Mouse (Mus musculus) liver, embryonic 15.5 days (tissue): Measurements from ENCODE around the gene Mrtfa. TPM values are rescaled to one million over a fixed set of nuclear protein-coding genes. Genes with fewer than 3 reads are reported as not detected.

ENCODE experiments used
- ATAC-seq: fragments of 200-750 bp; cut with Nextera tagmentation; 2 replicates; pipeline ENCODE4 v1.8.0; 2017; ENCODE audit warnings: moderate number of reproducible peaks, mild to moderate bottlenecking, moderate library complexity; ENCODE audit not compliant: insufficient read depth
- H3K27ac ChIP-seq: fragments of 300-500 bp; sonication (generic); replicated peaks from 2 replicates; pipeline ENCODE4 v1.5.1; 2015; ENCODE audit warnings: mild to moderate bottlenecking, inconsistent platforms
- H3K27me3 ChIP-seq: fragments of 300-500 bp; sonication (generic); 2 replicates; pipeline ENCODE4 v1.6.1; 2015; ENCODE audit warnings: mild to moderate bottlenecking, inconsistent platforms
- H3K36me3 ChIP-seq: fragments of 300-500 bp; sonication (generic); replicated peaks from 2 replicates; pipeline ENCODE4 v1.6.1; 2015; ENCODE audit warnings: moderate library complexity, mild to moderate bottlenecking, inconsistent platforms
- H3K4me1 ChIP-seq: fragments of 300-500 bp; sonication (generic); replicated peaks from 2 replicates; pipeline ENCODE4 v1.6.1; 2015; ENCODE audit warnings: inconsistent platforms
- H3K4me2 ChIP-seq: fragments of 300-500 bp; sonication (generic); 2 replicates; pipeline ENCODE4 v1.6.1; 2015; ENCODE audit warnings: moderate library complexity, mild to moderate bottlenecking, inconsistent platforms
- H3K4me3 ChIP-seq: fragments of 300-500 bp; sonication (generic); replicated peaks from 2 replicates; pipeline ENCODE4 v1.5.1; 2015; ENCODE audit warnings: mild to moderate bottlenecking, inconsistent platforms
- H3K9ac ChIP-seq: fragments of 300-500 bp; sonication (generic); 2 replicates; pipeline ENCODE4 v1.6.1; 2015; ENCODE audit warnings: moderate library complexity, mild to moderate bottlenecking, inconsistent platforms
- H3K9me3 ChIP-seq: fragments of 300-500 bp; sonication (generic); replicated peaks from 2 replicates; pipeline ENCODE4 v1.6.1; 2016; ENCODE audit warnings: inconsistent platforms
- WGBS: fragments of 180-500 bp; shearing (Covaris S2); methylation state at CpG from one replicate; pipeline ENCODE4 v1.1.7; 2015; ENCODE audit warnings: mixed read lengths; ENCODE audit not compliant: insufficient replicate concordance; 5-methylcytosine and 5-hydroxymethylcytosine counted together
- polyA plus RNA-seq: library from polyadenylated mRNA; unstranded; fragments of >200 nt; fragmentation: Nextera tagmentation; extraction: Ambion mirVana; gene quantifications from 2 replicates; pipeline ENCODE4 v1.2.1, GENCODE M21; 2015

The Mrtfa gene
- polyA plus RNA-seq, 1 experiment from 2014 or later, result 5.9 TPM

GRCm38 (mm10) chr15:81046061-81046460 lies 144.5 kb downstream of the Mrtfa start:
- WGBS, result 23% methylated on average over 7 of the region's 7 CpGs
- no peak for ATAC-seq
- Histone ChIP-seq H3K36me3 (0 out of 2 replicates have a peak, but pooled peaks cover 3% of the 10 kb centered on the region), H3K27me3 (peaks cover 23% of the 10 kb centered on the region), H3K4me2 (peak overlapping the region; percentile 32), H3K4me1 (peaks cover 57% of the 10 kb centered on the region), H3K4me3 (no peak overlapping the region), H3K27ac (peak overlapping the region; percentile 66; the same call in 1 of the 2 replicates), H3K9me3 (no peaks in the 10 kb centered on the region), H3K9ac (no peak overlapping the region)

- H3K36me3 ChIP-seq, result 0 out of 2 replicates have a peak, but pooled peaks cover 3% of the 10 kb centered on the region
- no peak overlapping the region for H3K9ac ChIP-seq
- peak overlapping the region; percentile 66 for H3K27ac ChIP-seq
- H3K27me3 ChIP-seq, result peaks cover 23% of the 10 kb centered on the region
- H3K4me3 ChIP-seq, result peak overlapping the region; percentile 43
- H3K9me3 ChIP-seq, result no peaks in the 10 kb centered on the region
- peaks cover 51% of the 10 kb centered on the region for H3K4me1 ChIP-seq
- H3K4me2 ChIP-seq, result peak overlapping the region; percentile 32
- WGBS, result 13% methylated on average over 4 of the region's 4 CpGs
- ATAC-seq, result no peak
These were observed 145.2 kb downstream of the Mrtfa start for GRCm38 (mm10) chr15:81045336-81045735.

- Histone ChIP-seq H3K4me3 (peak overlapping the region; percentile 43), H3K9ac (no peak overlapping the region), H3K4me1 (peaks cover 43% of the 10 kb centered on the region), H3K9me3 (no peaks in the 10 kb centered on the region), H3K36me3 (0 out of 2 replicates have a peak, but pooled peaks cover 3% of the 10 kb centered on the region), H3K4me2 (peak overlapping the region; percentile 34), H3K27me3 (peaks cover 23% of the 10 kb centered on the region), H3K27ac (peak overlapping the region; percentile 61)
- ATAC-seq, result no peak
- WGBS, result 27% methylated on average over 9 of the region's 9 CpGs
These were observed 146.1 kb downstream of the Mrtfa start for GRCm38 (mm10) chr15:81044446-81044845.

- Histone ChIP-seq H3K36me3 (0 out of 2 replicates have a peak, but pooled peaks cover 3% of the 10 kb centered on the region), H3K27me3 (peaks cover 23% of the 10 kb centered on the region), H3K4me1 (peaks cover 28% of the 10 kb centered on the region), H3K4me2 (peak overlapping the region; percentile 23), H3K9me3 (no peaks in the 10 kb centered on the region), H3K4me3 (no peak overlapping the region), H3K27ac (no peak overlapping the region), H3K9ac (no peak overlapping the region)
- 52% methylated on average over 13 of the region's 13 CpGs for WGBS
- no peak for ATAC-seq
These were observed 148.2 kb downstream of the Mrtfa start for GRCm38 (mm10) chr15:81042276-81042931.

GRCm38 (mm10) chr15:81041767-81042166 lies 148.8 kb downstream of the Mrtfa start:
- H3K27me3 ChIP-seq, result peaks cover 23% of the 10 kb centered on the region
- H3K9ac ChIP-seq, result no peak overlapping the region
- no peak overlapping the region for H3K4me2 ChIP-seq
- H3K36me3 ChIP-seq, result 0 out of 2 replicates have a peak, but pooled peaks cover 3% of the 10 kb centered on the region
- no peak overlapping the region for H3K4me3 ChIP-seq
- WGBS, result 53% methylated on average over 4 of the region's 4 CpGs
- no peaks in the 10 kb centered on the region for H3K9me3 ChIP-seq
- H3K27ac ChIP-seq, result no peak overlapping the region
- ATAC-seq, result no peak
- H3K4me1 ChIP-seq, result peaks cover 24% of the 10 kb centered on the region

- no peaks in the 10 kb centered on the region for H3K9me3 ChIP-seq
- H3K9ac ChIP-seq, result no peak overlapping the region
- no peak for ATAC-seq
- no peaks in the 10 kb centered on the region for H3K27me3 ChIP-seq
- WGBS, result 71% methylated on average over 5 of the region's 5 CpGs
- no peaks in the 10 kb centered on the region for H3K36me3 ChIP-seq
- no peak overlapping the region for H3K4me3 ChIP-seq
- H3K4me1 ChIP-seq, result peaks cover 28% of the 10 kb centered on the region
- H3K4me2 ChIP-seq, result no peak overlapping the region
- no peak overlapping the region for H3K27ac ChIP-seq
These were observed 152.1 kb downstream of the Mrtfa start for GRCm38 (mm10) chr15:81038419-81038818.

GRCm38 (mm10) chr15:81035417-81036162 lies 155.0 kb downstream of the Mrtfa start:
- ATAC-seq, result peak; percentile 65
- 33% methylated on average over 12 of the region's 12 CpGs for WGBS
- no peak overlapping the region for H3K4me2 ChIP-seq

GRCm38 (mm10) chr15:81034119-81034518 lies 156.4 kb downstream of the Mrtfa start:
- Histone ChIP-seq H3K36me3 (no peaks in the 10 kb centered on the region), H3K4me3 (no peak overlapping the region), H3K4me1 (peaks cover 18% of the 10 kb centered on the region), H3K27me3 (no peaks in the 10 kb centered on the region), H3K9me3 (no peaks in the 10 kb centered on the region), H3K27ac (no peak overlapping the region), H3K4me2 (no peak overlapping the region), H3K9ac (no peak overlapping the region)
- ATAC-seq, result no peak
- 73% methylated on average over 6 of the region's 6 CpGs for WGBS

More at GRCm38 (mm10) chr15:81035417-81036162, 155.0 kb downstream of the Mrtfa start:
- no peaks in the 10 kb centered on the region for H3K36me3 ChIP-seq
- no peaks in the 10 kb centered on the region for H3K9me3 ChIP-seq
- no peak overlapping the region for H3K4me3 ChIP-seq
- H3K27ac ChIP-seq, result no peak overlapping the region
- no peaks in the 10 kb centered on the region for H3K27me3 ChIP-seq
- H3K9ac ChIP-seq, result no peak overlapping the region
- H3K4me1 ChIP-seq, result peaks cover 18% of the 10 kb centered on the region

GRCm38 (mm10) chr15:81032941-81033629 lies 157.5 kb downstream of the Mrtfa start:
- Histone ChIP-seq H3K9ac (no peak overlapping the region), H3K9me3 (no peaks in the 10 kb centered on the region), H3K27ac (no peak overlapping the region), H3K27me3 (no peaks in the 10 kb centered on the region), H3K4me1 (peaks cover 20% of the 10 kb centered on the region), H3K36me3 (no peaks in the 10 kb centered on the region), H3K4me3 (no peak overlapping the region), H3K4me2 (no peak overlapping the region)
- WGBS, result 29% methylated on average over 9 of the region's 9 CpGs
- ATAC-seq, result no peak

GRCm38 (mm10) chr15:81031611-81032010 lies 158.9 kb downstream of the Mrtfa start:
- Histone ChIP-seq H3K4me3 (no peak overlapping the region), H3K4me2 (no peak overlapping the region), H3K9me3 (no peaks in the 10 kb centered on the region), H3K27me3 (no peaks in the 10 kb centered on the region), H3K27ac (no peak overlapping the region), H3K9ac (no peak overlapping the region), H3K36me3 (no peaks in the 10 kb centered on the region), H3K4me1 (peaks cover 34% of the 10 kb centered on the region)
- no peak for ATAC-seq
- 63% methylated on average over 4 of the region's 4 CpGs for WGBS

- H3K36me3 ChIP-seq, result no peaks in the 10 kb centered on the region
- H3K4me1 ChIP-seq, result peaks cover 37% of the 10 kb centered on the region
- H3K9ac ChIP-seq, result no peak overlapping the region
- WGBS, result 62% methylated on average over 10 of the region's 10 CpGs
- H3K4me3 ChIP-seq, result no peak overlapping the region
- no peaks in the 10 kb centered on the region for H3K9me3 ChIP-seq
- H3K27ac ChIP-seq, result no peak overlapping the region
- no peak overlapping the region for H3K4me2 ChIP-seq
- ATAC-seq, result no peak
- no peaks in the 10 kb centered on the region for H3K27me3 ChIP-seq
These were observed 159.6 kb downstream of the Mrtfa start for GRCm38 (mm10) chr15:81030891-81031425.
